27 mouse cellular contexts compared by ENCODE assay signal in genomic region chr10:122944888-122945287, GRCm38 (mm10).
DNase-seq lines count a peak whose midpoint lies in the region; ATAC-seq lines count a peak whose summit lies in the region.
"Had no signal": no experiment of that assay in that cellular context is flagged by ENCODE, and none has a peak within 500 bp of the region (broad histone marks: within the 10 kb centered on the region; RNA-seq: fewer than 3 reads in every experiment).

No protein-coding gene starts in this region.

- H3K4me2 ChIP-seq in heart, embryonic 12.5 days = no peak overlapping the region
- H3K4me2 ChIP-seq: embryonic facial prominence, embryonic 12.5 days; embryonic facial prominence, embryonic 15.5 days; forebrain, embryonic 13.5 days; heart, embryonic 11.5 days; heart, embryonic 15.5 days; hindbrain, embryonic 14.5 days had no signal

- H3K9ac ChIP-seq in heart, embryonic 12.5 days = no peak overlapping the region
- H3K9ac ChIP-seq: embryonic facial prominence, embryonic 12.5 days; embryonic facial prominence, embryonic 15.5 days; forebrain, embryonic 13.5 days; heart, embryonic 15.5 days; hindbrain, embryonic 14.5 days had no signal

- no peak overlapping the region for H3K4me3 ChIP-seq in heart, embryonic 12.5 days
- H3K4me3 ChIP-seq: embryonic facial prominence, embryonic 12.5 days; embryonic facial prominence, embryonic 15.5 days; forebrain, embryonic 13.5 days; gastrocnemius, adult 2 months; heart, embryonic 15.5 days had no signal

- 78% methylated on average over 5 of the region's 5 CpGs for WGBS in heart, embryonic 12.5 days

- no peaks in the 10 kb centered on the region for H3K9me3 ChIP-seq in heart, embryonic 12.5 days (replicated peaks)
- H3K9me3 ChIP-seq: embryonic facial prominence, embryonic 12.5 days; embryonic facial prominence, embryonic 15.5 days; forebrain, embryonic 13.5 days; heart, embryonic 15.5 days had no signal

- no peak overlapping the region for H3K27ac ChIP-seq in heart, embryonic 12.5 days (ENCODE audit: poor library complexity, severe bottlenecking)
- H3K27ac ChIP-seq: embryonic facial prominence, embryonic 12.5 days; embryonic facial prominence, embryonic 15.5 days; forebrain, embryonic 13.5 days; gastrocnemius, adult 2 months; heart, embryonic 15.5 days; hindbrain, embryonic 14.5 days; hindbrain, postnatal 0 days had no signal

- peak; percentile 49 for DNase-seq in heart, adult 11 months
- no peak for DNase-seq in kidney, postnatal 4 days
- DNase-seq in gastrocnemius, adult 8-10 months (ENCODE audit: low spot score in 2 of 2) = no peak
- no peak for DNase-seq in testis, postnatal 14 days (ENCODE audit: low spot score)
- DNase-seq: adrenal gland, postnatal 10 days; adrenal gland, postnatal 36 days; cerebellum, adult 18-20 months; cerebellum, adult 9-10 months; cerebellum, postnatal 14 days; gastrocnemius, adult 2 months; gastrocnemius, postnatal 25 days; heart, postnatal 10 days; heart, postnatal 36 days had no signal

- no peak for ATAC-seq in heart, embryonic 12.5 days (ENCODE audit: insufficient number of reproducible peaks, low FRiP score)
- peak; percentile 98 for ATAC-seq in granulocyte monocyte progenitor cell, adult 5-6 weeks (replicated peaks; ENCODE audit: poor library complexity, severe bottlenecking)
- ATAC-seq in megakaryocyte progenitor cell, adult 5-6 weeks (replicated peaks; ENCODE audit: poor library complexity) = peak; percentile 96
- ATAC-seq: forebrain, embryonic 13.5 days; forebrain, embryonic 16.5 days; hindbrain, postnatal 0 days; inflammation-experienced regulatory T-cells, adult 6 months; intestine, embryonic 16.5 days; Patski had no signal

- no peaks in the 10 kb centered on the region for H3K36me3 ChIP-seq in heart, embryonic 12.5 days
- H3K36me3 ChIP-seq: embryonic facial prominence, embryonic 12.5 days; embryonic facial prominence, embryonic 15.5 days; heart, embryonic 15.5 days had no signal

- peaks cover 7% of the 10 kb centered on the region; the same call in 1 of the 2 replicates for H3K4me1 ChIP-seq in heart, embryonic 12.5 days (replicated peaks)
- H3K4me1 ChIP-seq: embryonic facial prominence, embryonic 15.5 days; forebrain, embryonic 13.5 days; heart, embryonic 15.5 days had no signal

- no peaks in the 10 kb centered on the region for H3K27me3 ChIP-seq in heart, embryonic 12.5 days (replicated peaks)
- H3K27me3 ChIP-seq: embryonic facial prominence, embryonic 12.5 days; embryonic facial prominence, embryonic 15.5 days; forebrain, embryonic 13.5 days; heart, embryonic 15.5 days; Patski had no signal
